Mouse (Mus musculus): ENCODE results near the gene Nsun5.
"Not testable (repeated sequence)": the region's sequence is repeated elsewhere in the genome, so short reads cannot be mapped to it uniquely, and the experiment has no call there.

Gene Nsun5

GRCm38 (mm10) chr5:135369787-135370654, at the start of gene Nsun5:
Gene Nsun5 (plus strand): TSS chr5:135369953.
- DNase-seq (ENCODE audit: low read depth in 2 of 2, low spot score in 2 of 2): peak; percentile 86 to 96

- no peak for DNase-seq (ENCODE audit: low read depth in 2 of 2, low spot score in 2 of 2)
Observed at GRCm38 (mm10) chr5:135322197-135322596, 47.6 kb upstream of the Nsun5 start.

- DNase-seq (ENCODE audit: low read depth in 2 of 2, low spot score in 2 of 2): no peak
Observed at GRCm38 (mm10) chr5:135326121-135326659, 43.6 kb upstream of the Nsun5 start.

- DNase-seq (ENCODE audit: low read depth in 2 of 2, low spot score in 2 of 2): no peak
Observed at GRCm38 (mm10) chr5:135329471-135329870, 40.3 kb upstream of the Nsun5 start.

- no peak for DNase-seq (ENCODE audit: low read depth in 2 of 2, low spot score in 2 of 2)
Observed at GRCm38 (mm10) chr5:135330201-135330600, 39.6 kb upstream of the Nsun5 start.

- no peak for DNase-seq (ENCODE audit: low read depth in 2 of 2, low spot score in 2 of 2)
Observed at GRCm38 (mm10) chr5:135331161-135331560, 38.6 kb upstream of the Nsun5 start.

GRCm38 (mm10) chr5:135337575-135337974, 32.2 kb upstream of the Nsun5 start:
- no peak for DNase-seq (ENCODE audit: low read depth in 2 of 2, low spot score in 2 of 2)

- no peak for DNase-seq (ENCODE audit: low read depth in 2 of 2, low spot score in 2 of 2)
Observed at GRCm38 (mm10) chr5:135345989-135346388, 23.8 kb upstream of the Nsun5 start.

GRCm38 (mm10) chr5:135346430-135346829, 23.3 kb upstream of the Nsun5 start:
- DNase-seq (ENCODE audit: low read depth in 2 of 2, low spot score in 2 of 2): no peak

- DNase-seq (ENCODE audit: low read depth in 2 of 2, low spot score in 2 of 2): no peak
Observed at GRCm38 (mm10) chr5:135347511-135348011, 22.2 kb upstream of the Nsun5 start.

- DNase-seq (ENCODE audit: low read depth in 2 of 2, low spot score in 2 of 2): no peak
Observed at GRCm38 (mm10) chr5:135349862-135350261, 19.9 kb upstream of the Nsun5 start, which contains the start of gene Fkbp6. Gene Fkbp6 (minus strand): TSS chr5:135350044.

GRCm38 (mm10) chr5:135351606-135352005, 18.1 kb upstream of the Nsun5 start:
- no peak for DNase-seq (ENCODE audit: low read depth in 2 of 2, low spot score in 2 of 2)

GRCm38 (mm10) chr5:135352995-135353394, 16.8 kb upstream of the Nsun5 start, which contains the start of gene Trim50:
Gene Trim50 (plus strand): TSS chr5:135353295.
- DNase-seq (ENCODE audit: low read depth in 2 of 2, low spot score in 2 of 2): no peak

GRCm38 (mm10) chr5:135353564-135353963, 16.2 kb upstream of the Nsun5 start:
- no peak for DNase-seq (ENCODE audit: low read depth in 2 of 2, low spot score in 2 of 2)

- DNase-seq (ENCODE audit: low read depth in 2 of 2, low spot score in 2 of 2): no peak
Observed at GRCm38 (mm10) chr5:135356090-135356489, 13.7 kb upstream of the Nsun5 start.

GRCm38 (mm10) chr5:135357556-135357955, 12.2 kb upstream of the Nsun5 start:
- peak; percentile 41 to 47 for DNase-seq (ENCODE audit: low read depth in 2 of 2, low spot score in 2 of 2)

- DNase-seq (ENCODE audit: low read depth in 2 of 2, low spot score in 2 of 2): no peak
Observed at GRCm38 (mm10) chr5:135359772-135360171, 10.0 kb upstream of the Nsun5 start.

GRCm38 (mm10) chr5:135362572-135362971, 7.2 kb upstream of the Nsun5 start:
- no peak for DNase-seq (ENCODE audit: low read depth in 2 of 2, low spot score in 2 of 2)

GRCm38 (mm10) chr5:135363540-135363939, 6.2 kb upstream of the Nsun5 start:
- no peak for DNase-seq (ENCODE audit: low read depth in 2 of 2, low spot score in 2 of 2)

GRCm38 (mm10) chr5:135367841-135368240, 1.9 kb upstream of the Nsun5 start:
- no peak for DNase-seq (ENCODE audit: low read depth in 2 of 2, low spot score in 2 of 2)

GRCm38 (mm10) chr5:135368312-135368711, 1.4 kb upstream of the Nsun5 start:
- DNase-seq (ENCODE audit: low read depth in 2 of 2, low spot score in 2 of 2): no peak

GRCm38 (mm10) chr5:135369196-135369595, 557 bp upstream of the Nsun5 start:
- not testable (repeated sequence) for DNase-seq (ENCODE audit: low read depth in 2 of 2, low spot score in 2 of 2)

Measured in CD8-positive naive resting alpha-beta T cell, adult 2 months (primary cell).